ENCODE assay signal across 12 mouse cellular contexts in genomic region chr7:24897224-24897623, GRCm38 (mm10). TPM values are rescaled to one million over a fixed set of nuclear protein-coding genes. Genes with fewer than 3 reads are reported as not detected.
DNase-seq lines count a peak whose midpoint lies in the region; ATAC-seq lines count a peak whose summit lies in the region.
"Had no signal": no experiment of that assay in that cellular context is flagged by ENCODE, and none has a peak within 500 bp of the region (broad histone marks: within the 10 kb centered on the region; RNA-seq: fewer than 3 reads in every experiment).

TSS of gene Cd79a (plus strand) at chr7:24897381.

- H3K27ac ChIP-seq in embryonic facial prominence, embryonic 10.5 days (replicated peaks), result peak within 1 kb of the TSS; percentile 19; the same call in 1 of the 2 replicates
- no peak within 1 kb of the TSS for H3K27ac ChIP-seq in forebrain, embryonic 13.5 days
- H3K27ac ChIP-seq: hindbrain, postnatal 0 days had no signal

- no peak within 1 kb of the TSS for H3K9ac ChIP-seq in forebrain, embryonic 13.5 days
- H3K9ac ChIP-seq: lung, embryonic 14.5 days had no signal

- H3K9me3 ChIP-seq in embryonic facial prominence, embryonic 10.5 days, result no peaks in the 10 kb centered on the region
- no peaks in the 10 kb centered on the region for H3K9me3 ChIP-seq in forebrain, embryonic 13.5 days (replicated peaks)

- no peak within 1 kb of the TSS for H3K4me2 ChIP-seq in forebrain, embryonic 13.5 days
- H3K4me2 ChIP-seq: lung, embryonic 14.5 days had no signal

- peaks cover 9% of the 10 kb centered on the region for H3K4me1 ChIP-seq in embryonic facial prominence, embryonic 10.5 days
- no peaks in the 10 kb centered on the region for H3K4me1 ChIP-seq in forebrain, embryonic 13.5 days

- 66% methylated on average over 12 of the region's 12 CpGs for WGBS in embryonic facial prominence, embryonic 10.5 days
- 85% methylated on average over 12 of the region's 12 CpGs for WGBS in forebrain, embryonic 13.5 days

- intact Hi-C loops in left cerebral cortex, postnatal 36 days (cut with DNase I), result no loop called here

- peak; percentile 88 for ATAC-seq in neutrophil, adult 5-6 weeks (ENCODE audit: extremely low read depth, insufficient number of reproducible peaks, low FRiP score, poor library complexity, severe bottlenecking)
- no peak for ATAC-seq in forebrain, embryonic 13.5 days
- ATAC-seq: hindbrain, postnatal 0 days had no signal

- DNase-seq in lung, postnatal 36 days, result peak; percentile 34
- DNase-seq in lung, postnatal 10 days, result no peak
- no peak for DNase-seq in embryonic facial prominence, embryonic 10.5 days (ENCODE audit: low spot score)
- no peak for DNase-seq in left cerebral cortex, postnatal 36 days (ENCODE audit: low spot score in 2 of 2)
- DNase-seq in urinary bladder, adult 2 months (ENCODE audit: low spot score), result no peak
- DNase-seq: adrenal gland, postnatal 25 days; cerebellum, postnatal 10 days; lung, embryonic 14.5 days; right cerebral cortex, postnatal 4 days had no signal

- no peak within 1 kb of the TSS for H3K4me3 ChIP-seq in embryonic facial prominence, embryonic 10.5 days
- H3K4me3 ChIP-seq in forebrain, embryonic 13.5 days, result no peak within 1 kb of the TSS

- H3K36me3 ChIP-seq in embryonic facial prominence, embryonic 10.5 days (replicated peaks), result peaks cover 3% of the 10 kb centered on the region; the same call in 1 of the 2 replicates
- no peaks in the 10 kb centered on the region for H3K36me3 ChIP-seq in forebrain, embryonic 13.5 days (ENCODE audit: poor library complexity, severe bottlenecking)

- H3K27me3 ChIP-seq in embryonic facial prominence, embryonic 10.5 days (replicated peaks; ENCODE audit: low read depth, poor library complexity, severe bottlenecking), result no peaks in the 10 kb centered on the region
- no peaks in the 10 kb centered on the region for H3K27me3 ChIP-seq in forebrain, embryonic 13.5 days

RNA-seq across cellular contexts. Expression of gene Cd79a, which starts in this region (rescaled TPM):
- polyA plus RNA-seq in embryonic facial prominence, embryonic 10.5 days (2016; fragmentation: Nextera tagmentation; extraction: Ambion mirVana), result 0.26 and 0.40 TPM in 2 replicates
- total RNA-seq in neutrophil, adult 5-6 weeks (2017), result 464 and 482 TPM in 2 replicates
- total RNA-seq in left cerebral cortex, postnatal 36 days (2021), result under 1 TPM; 0.49 to 0.54 TPM
- polyA plus RNA-seq in urinary bladder, adult 2 months (2012; rRNA removed), result 0.65 and 0.74 TPM in 2 replicates
- polyA plus RNA-seq in forebrain, embryonic 13.5 days (2015; fragmentation: Nextera tagmentation; extraction: Ambion mirVana), result 0.18 TPM in 1 of 2 replicates, not detected in the other

Comparison
In these comparisons a context has a peak if more than half of its experiments do, and no peak if none do; other contexts are left out.
1. RNA of gene Cd79a (total RNA-seq): 464 to 482 TPM in neutrophil, adult 5-6 weeks; 0.49 to 0.54 TPM in left cerebral cortex, postnatal 36 days; every median in the first group is over 100 times any median in the second.